Mouse (Mus musculus) forebrain, embryonic 12.5 days (tissue): Measurements from ENCODE around the gene Akirin1. TPM values are rescaled to one million over a fixed set of nuclear protein-coding genes. Genes with fewer than 3 reads are reported as not detected.
A peak's percentile ranks its signal among the peaks of the same experiment; 100 is the strongest.

Source experiments
- ATAC-seq: fragments of 200-750 bp; cut with Nextera tagmentation; 2 replicates; pipeline ENCODE4 v1.8.0; 2017; ENCODE audit warnings: moderate TSS enrichment; ENCODE audit not compliant: low FRiP score
- H3K27ac ChIP-seq: fragments of 300-500 bp; sonication (generic); 2 replicates; pipeline ENCODE4 v1.5.1; 2016; ENCODE audit warnings: mild to moderate bottlenecking
- H3K27me3 ChIP-seq: fragments of 300-500 bp; sonication (generic); 2 replicates; pipeline ENCODE4 v1.6.1; 2016; ENCODE audit warnings: mild to moderate bottlenecking
- H3K36me3 ChIP-seq: fragments of 300-500 bp; sonication (generic); replicated peaks from 2 replicates; pipeline ENCODE4 v1.6.1; 2016; ENCODE audit warnings: mild to moderate bottlenecking
- H3K4me1 ChIP-seq: fragments of 300-500 bp; sonication (generic); 2 replicates; pipeline ENCODE4 v1.6.1; 2016
- H3K4me2 ChIP-seq: fragments of 300-500 bp; sonication (generic); 2 replicates; pipeline ENCODE4 v1.6.1; 2016; ENCODE audit warnings: mild to moderate bottlenecking, moderate library complexity
- H3K4me3 ChIP-seq: fragments of 300-500 bp; sonication (generic); replicated peaks from 2 replicates; pipeline ENCODE4 v1.5.1; 2016; ENCODE audit warnings: mild to moderate bottlenecking
- H3K9ac ChIP-seq: fragments of 300-500 bp; sonication (generic); 2 replicates; pipeline ENCODE4 v1.6.1; 2016; ENCODE audit warnings: mild to moderate bottlenecking
- H3K9me3 ChIP-seq: fragments of 300-500 bp; sonication (generic); 2 replicates; pipeline ENCODE4 v1.6.1; 2016
- WGBS: fragments of 180-500 bp; shearing (Covaris S2); methylation state at CpG from one replicate; pipeline ENCODE4 v1.1.7; 2016; 5-methylcytosine and 5-hydroxymethylcytosine counted together
- polyA plus RNA-seq: library from polyadenylated mRNA; unstranded; fragments of >200 nt; fragmentation: Nextera tagmentation; extraction: Ambion mirVana; gene quantifications from 2 replicates; pipeline ENCODE4 v1.2.1, GENCODE M21; 2016

The Akirin1 gene
- polyA plus RNA-seq, 1 experiment from 2014 or later: 91.1 TPM

DNA sequence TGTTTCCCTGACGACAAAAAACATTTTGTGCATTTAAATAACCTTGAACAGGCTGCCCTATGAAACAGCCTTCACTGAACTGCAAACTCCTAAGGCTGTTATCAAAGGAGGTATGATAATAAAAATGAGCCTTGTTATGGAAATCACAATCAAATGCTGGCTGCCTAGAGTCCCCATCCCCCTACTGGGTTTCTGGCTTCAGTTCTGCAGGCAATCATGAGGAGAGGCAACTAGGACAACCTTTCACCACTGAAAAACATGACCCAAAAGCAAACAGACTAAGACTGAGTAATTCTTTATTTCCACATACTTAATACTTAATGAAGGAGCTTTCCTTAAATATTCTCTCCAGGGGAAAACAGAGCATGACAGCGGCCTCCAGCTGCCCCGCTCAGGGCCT is 37.7 kb downstream of the Akirin1 start:
- Histone ChIP-seq H3K4me3 (no peak overlapping the region), H3K4me2 (no peak overlapping the region), H3K4me1 (peaks cover 4% of the 10 kb centered on the region), H3K27me3 (no peaks in the 10 kb centered on the region), H3K9ac (no peak overlapping the region), H3K36me3 (peaks cover 24% of the 10 kb centered on the region), H3K9me3 (no peaks in the 10 kb centered on the region), H3K27ac (no peak overlapping the region)
- ATAC-seq: no peak
- 98% methylated on average over 3 of the region's 3 CpGs for WGBS

DNA sequence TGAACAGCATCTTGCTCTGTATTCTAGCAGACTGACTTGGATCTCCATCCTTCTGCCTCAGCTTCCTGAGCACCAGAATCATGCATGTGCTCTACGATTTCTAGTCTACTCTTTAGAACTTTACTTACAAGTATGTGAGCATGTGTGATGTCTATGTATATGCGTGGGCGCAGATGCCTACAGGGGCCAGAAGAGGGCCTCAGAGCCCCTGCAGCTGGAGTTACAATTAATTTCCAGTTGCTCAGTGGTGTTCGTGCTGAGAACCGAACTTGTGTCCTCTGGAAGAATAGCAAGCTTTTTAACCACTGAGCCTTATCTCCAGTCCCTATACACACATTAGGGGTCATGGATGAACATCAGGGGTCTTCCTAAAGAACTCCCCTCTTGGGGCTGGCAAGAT is 42.8 kb downstream of the Akirin1 start:
- Histone ChIP-seq H3K4me1 (no peaks in the 10 kb centered on the region), H3K27ac (no peak overlapping the region), H3K9ac (no peak overlapping the region), H3K4me2 (no peak overlapping the region), H3K27me3 (no peaks in the 10 kb centered on the region), H3K4me3 (no peak overlapping the region), H3K9me3 (no peaks in the 10 kb centered on the region), H3K36me3 (peaks cover 5% of the 10 kb centered on the region)
- WGBS: 95% methylated on average over 5 of the region's 5 CpGs
- no peak for ATAC-seq

DNA sequence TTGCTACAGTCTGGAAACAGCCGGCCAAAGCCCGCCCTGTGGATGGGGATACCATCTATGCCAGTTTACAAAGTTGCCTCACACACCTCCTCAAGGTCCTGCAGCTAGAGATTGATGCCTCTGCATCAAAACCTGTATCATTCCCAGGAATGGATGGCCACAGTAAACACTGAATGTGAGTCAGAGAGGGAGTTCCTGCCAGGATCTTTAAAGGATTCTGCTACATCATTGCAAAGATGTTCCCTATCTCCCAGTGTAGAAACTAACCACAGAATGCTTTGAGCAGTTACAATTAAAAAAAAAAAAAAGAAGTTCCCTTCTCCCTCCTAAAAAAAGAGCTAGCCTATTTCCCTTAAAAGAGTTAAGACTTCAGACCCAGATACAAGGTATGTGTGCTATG is 44.8 kb downstream of the Akirin1 start:
- 85% methylated on average over 2 of the region's 2 CpGs for WGBS
- Histone ChIP-seq H3K36me3 (no peaks in the 10 kb centered on the region), H3K27ac (no peak overlapping the region), H3K4me1 (no peaks in the 10 kb centered on the region), H3K4me2 (no peak overlapping the region), H3K27me3 (no peaks in the 10 kb centered on the region), H3K4me3 (no peak overlapping the region), H3K9me3 (no peaks in the 10 kb centered on the region), H3K9ac (no peak overlapping the region)
- ATAC-seq: no peak

DNA sequence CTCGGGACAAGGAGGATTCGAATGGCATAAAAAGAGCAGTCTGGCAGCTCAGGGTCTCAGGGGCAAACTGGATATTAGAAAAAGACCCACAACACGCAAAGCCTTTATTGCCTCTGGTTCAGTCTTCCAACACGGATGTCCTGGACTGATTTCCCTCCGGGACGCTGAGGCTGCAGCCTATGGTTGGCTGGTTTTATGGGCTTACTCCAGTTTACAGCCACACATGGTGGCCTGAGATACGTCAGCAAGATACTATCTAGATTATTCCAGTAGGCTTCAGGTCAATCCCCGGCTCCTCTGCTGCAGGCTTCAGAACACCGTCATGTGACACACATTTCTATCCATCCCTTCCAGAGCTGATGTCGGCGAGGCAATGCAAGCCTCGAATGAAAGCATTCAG is 56.8 kb downstream of the Akirin1 start:
- no peaks in the 10 kb centered on the region for H3K9me3 ChIP-seq
- H3K4me2 ChIP-seq: no peak overlapping the region
- no peaks in the 10 kb centered on the region for H3K27me3 ChIP-seq
- H3K27ac ChIP-seq: no peak overlapping the region
- no peaks in the 10 kb centered on the region for H3K36me3 ChIP-seq
- no peaks in the 10 kb centered on the region for H3K4me1 ChIP-seq
- 90% methylated on average over 12 of the region's 12 CpGs for WGBS
- H3K4me3 ChIP-seq: no peak overlapping the region
- H3K9ac ChIP-seq: no peak overlapping the region
- no peak for ATAC-seq

DNA sequence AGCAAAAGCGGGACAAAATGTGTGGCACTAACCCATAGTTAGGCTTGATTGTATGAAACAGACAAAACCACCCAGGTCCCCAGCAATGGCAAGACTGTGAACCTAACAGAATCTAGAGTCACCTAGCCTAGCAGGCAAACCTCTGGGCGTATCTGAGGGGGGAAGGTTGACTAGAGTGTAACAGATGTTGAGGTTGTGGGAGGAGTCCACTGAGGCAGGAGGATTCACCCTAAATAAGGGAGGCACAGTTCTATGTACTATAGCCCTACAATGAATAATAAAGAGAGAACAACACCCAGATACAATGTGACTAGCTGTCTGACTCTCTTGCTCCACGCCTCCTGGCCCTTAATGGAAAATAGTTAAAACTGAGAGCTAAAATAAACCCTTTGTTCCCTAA is 58.1 kb downstream of the Akirin1 start:
- H3K9ac ChIP-seq: no peak overlapping the region
- no peak overlapping the region for H3K4me2 ChIP-seq
- 80% methylated on average over 3 of the region's 3 CpGs for WGBS
- H3K27ac ChIP-seq: no peak overlapping the region
- no peaks in the 10 kb centered on the region for H3K9me3 ChIP-seq
- no peaks in the 10 kb centered on the region for H3K27me3 ChIP-seq
- H3K4me3 ChIP-seq: no peak overlapping the region
- ATAC-seq: no peak
- H3K36me3 ChIP-seq: no peaks in the 10 kb centered on the region
- H3K4me1 ChIP-seq: no peaks in the 10 kb centered on the region

DNA sequence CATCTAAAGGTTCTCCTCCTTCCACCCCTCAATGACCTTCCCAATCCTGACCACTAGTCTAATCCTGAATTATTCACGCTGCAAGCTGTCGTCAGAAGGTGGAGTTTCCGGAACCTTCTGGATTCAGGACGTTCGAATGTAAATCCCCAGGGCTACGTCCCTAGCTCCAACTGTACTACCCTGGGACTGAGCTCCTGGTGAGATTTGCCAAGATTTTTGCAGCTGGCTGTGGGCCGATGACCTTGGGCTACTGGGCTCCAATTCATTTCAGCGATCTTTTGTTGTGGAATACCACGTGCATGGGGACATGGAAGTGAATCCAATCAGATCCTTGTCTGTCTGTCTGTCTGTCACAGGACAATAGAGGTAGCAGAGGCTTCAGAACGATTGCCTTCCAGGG is 59.8 kb downstream of the Akirin1 start:
- no peak overlapping the region for H3K4me2 ChIP-seq
- peaks cover 7% of the 10 kb centered on the region for H3K27me3 ChIP-seq
- no peak overlapping the region for H3K27ac ChIP-seq
- H3K9me3 ChIP-seq: no peaks in the 10 kb centered on the region
- no peaks in the 10 kb centered on the region for H3K36me3 ChIP-seq
- no peak overlapping the region for H3K4me3 ChIP-seq
- H3K9ac ChIP-seq: no peak overlapping the region
- no peak for ATAC-seq
- 87% methylated on average over 10 of the region's 10 CpGs for WGBS
- H3K4me1 ChIP-seq: peaks cover 12% of the 10 kb centered on the region

DNA sequence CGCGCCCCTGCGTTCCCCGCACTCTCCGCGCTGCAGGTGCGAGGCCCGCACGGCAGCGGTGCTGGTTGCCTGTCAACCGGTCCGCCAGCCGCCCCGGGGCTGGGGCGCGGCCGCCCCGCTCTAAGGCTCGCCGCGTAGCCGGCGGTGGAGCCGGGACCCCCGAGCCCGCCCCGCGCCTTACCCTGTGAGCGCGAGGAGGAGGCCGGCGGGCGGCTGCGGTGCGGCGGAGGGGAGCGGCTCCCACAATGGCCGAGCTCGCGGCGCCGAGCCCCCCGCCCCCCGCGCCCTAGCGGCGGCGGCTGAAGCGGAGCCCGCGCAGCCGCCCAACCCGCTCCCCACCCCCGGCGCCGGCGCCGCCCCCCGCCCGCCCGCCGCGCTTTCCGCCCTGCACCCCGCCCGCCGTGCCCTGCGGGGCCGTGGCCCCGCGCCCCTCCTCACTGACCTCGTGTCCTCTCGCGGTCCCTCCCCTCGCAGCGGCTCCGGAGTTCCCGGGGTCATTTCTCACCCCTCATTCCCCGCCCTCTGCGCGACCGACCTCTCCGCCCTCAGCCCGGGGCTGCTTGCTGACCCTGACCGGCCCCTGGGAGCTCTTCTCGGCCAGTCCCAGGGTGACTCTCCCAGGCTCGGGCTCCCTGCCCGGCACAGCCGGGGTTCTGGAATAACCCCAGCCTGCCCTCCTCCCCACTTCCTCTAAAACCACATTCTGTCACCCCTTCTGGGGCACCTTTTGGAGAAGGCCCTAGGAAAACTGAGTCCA is 62.9 kb downstream of the Akirin1 start:
- Histone ChIP-seq H3K4me1 (peaks cover 17% of the 10 kb centered on the region), H3K9me3 (no peaks in the 10 kb centered on the region), H3K27ac (peak overlapping the region; percentile 82), H3K27me3 (peaks cover 11% of the 10 kb centered on the region), H3K9ac (peak overlapping the region; percentile 90), H3K4me2 (peak overlapping the region; percentile 99), H3K36me3 (peaks cover 4% of the 10 kb centered on the region; the same call in 1 of the 2 replicates), H3K4me3 (peak overlapping the region; percentile 83)
- under 1% methylated on average over 68 of the region's 89 CpGs for WGBS
- peak; percentile 70 for ATAC-seq

DNA sequence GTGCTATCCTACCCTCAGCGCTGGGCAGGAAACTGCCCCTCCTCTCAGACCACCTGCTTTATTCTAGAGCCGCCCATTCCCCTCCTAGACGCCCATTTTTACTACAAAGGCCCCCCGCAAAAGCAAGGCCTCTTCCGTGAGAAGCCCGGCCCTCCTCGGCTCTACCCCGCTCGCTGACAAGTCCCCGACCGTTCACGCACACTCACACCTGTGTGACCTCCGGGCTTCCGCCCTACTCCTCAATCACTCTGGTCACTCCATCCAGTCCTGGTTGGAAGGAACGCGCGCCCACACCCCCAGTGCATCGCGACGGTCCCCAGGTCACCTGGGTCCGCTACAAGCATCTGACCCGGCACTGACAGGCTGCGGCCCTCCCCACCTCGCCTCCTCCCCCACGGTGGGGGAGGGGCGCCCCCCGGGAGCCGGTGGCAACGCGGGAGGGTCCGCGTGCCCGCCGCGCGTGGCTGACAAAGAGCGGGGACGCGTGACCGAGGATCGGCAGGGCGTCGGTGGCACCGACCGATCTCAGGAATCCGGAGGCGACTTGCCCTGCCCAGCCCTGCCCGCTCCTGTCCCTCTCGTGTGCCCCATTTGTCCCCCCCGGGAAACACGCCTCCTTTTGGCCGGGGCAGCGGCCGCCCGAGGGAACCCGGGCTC is 63.6 kb downstream of the Akirin1 start:
- peak overlapping the region; percentile 82 for H3K27ac ChIP-seq
- peak overlapping the region; percentile 99 for H3K4me2 ChIP-seq
- ATAC-seq: peak; percentile 68
- peak overlapping the region; percentile 83 for H3K4me3 ChIP-seq
- H3K9me3 ChIP-seq: no peaks in the 10 kb centered on the region
- peaks cover 11% of the 10 kb centered on the region for H3K27me3 ChIP-seq
- peak overlapping the region; percentile 90 for H3K9ac ChIP-seq
- H3K4me1 ChIP-seq: peaks cover 17% of the 10 kb centered on the region
- under 1% methylated on average over 55 of the region's 56 CpGs for WGBS
- H3K36me3 ChIP-seq: peaks cover 4% of the 10 kb centered on the region; the same call in 1 of the 2 replicates

DNA sequence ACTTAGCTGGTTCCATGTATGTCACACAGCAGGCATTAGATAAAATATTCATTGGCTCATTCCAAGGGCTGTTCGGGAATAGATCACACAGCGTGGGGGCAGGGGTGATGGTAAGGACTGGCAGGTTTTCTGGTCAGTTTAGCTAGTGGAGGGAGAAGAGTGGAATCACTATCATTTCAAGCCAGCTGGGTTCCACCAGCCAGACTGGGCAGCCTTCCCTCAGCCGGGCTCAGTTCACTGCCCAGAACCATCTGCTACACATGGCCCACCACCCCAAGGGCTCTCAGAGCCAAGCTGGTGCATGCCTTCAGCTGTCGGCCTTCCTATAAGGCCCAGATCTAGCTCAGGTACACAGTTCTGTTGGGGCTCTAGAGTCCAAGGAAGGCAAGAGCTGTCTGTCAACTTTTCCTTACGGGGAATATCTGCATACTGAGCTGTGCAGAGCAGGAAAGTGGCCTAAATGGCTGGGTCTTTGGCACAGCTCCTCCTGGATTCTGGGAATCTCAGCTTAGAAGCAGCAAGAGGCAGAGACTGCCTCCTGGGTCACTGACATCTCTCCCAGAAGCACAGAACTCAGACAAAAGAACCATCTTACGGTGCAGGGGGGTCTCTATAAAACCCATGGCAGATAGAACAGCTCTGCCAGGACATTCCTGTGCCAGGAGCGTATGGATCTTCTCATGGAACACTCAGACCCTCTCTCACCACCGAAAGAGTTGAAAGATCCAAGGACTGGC is 64.5 kb downstream of the Akirin1 start:
- 61% methylated on average over 8 of the region's 8 CpGs for WGBS
- peaks cover 11% of the 10 kb centered on the region for H3K27me3 ChIP-seq
- H3K4me1 ChIP-seq: peaks cover 17% of the 10 kb centered on the region
- H3K36me3 ChIP-seq: peaks cover 4% of the 10 kb centered on the region; the same call in 1 of the 2 replicates
- H3K9ac ChIP-seq: peak overlapping the region; percentile 90
- no peaks in the 10 kb centered on the region for H3K9me3 ChIP-seq
- peak overlapping the region; percentile 83 for H3K4me3 ChIP-seq
- H3K4me2 ChIP-seq: peak overlapping the region; percentile 99
- no peak for ATAC-seq
- H3K27ac ChIP-seq: 0 out of 2 replicates have a peak overlapping the region, but pooled peaks have one; percentile 82

DNA sequence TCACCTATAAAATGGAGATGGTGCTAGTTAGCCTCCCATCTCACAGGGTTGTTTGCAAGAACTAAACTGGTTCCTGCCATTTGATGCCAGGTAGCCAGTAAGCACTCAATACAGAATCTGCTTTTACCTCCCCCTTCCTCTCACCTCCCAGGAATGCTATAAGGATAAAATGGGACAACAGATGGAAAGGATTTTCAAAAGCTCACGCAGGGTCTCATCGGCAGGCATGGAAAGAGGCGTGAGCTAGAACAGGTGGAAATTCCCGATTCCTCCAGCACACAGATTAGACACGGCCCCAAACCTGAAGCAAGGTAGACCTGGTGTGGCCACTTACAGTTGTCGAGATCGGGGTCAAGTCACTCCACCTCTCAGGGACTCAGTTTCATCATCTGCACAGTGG is 65.1 kb downstream of the Akirin1 start:
- 80% methylated on average over 7 of the region's 7 CpGs for WGBS
- no peaks in the 10 kb centered on the region for H3K9me3 ChIP-seq
- H3K4me1 ChIP-seq: peaks cover 17% of the 10 kb centered on the region
- H3K9ac ChIP-seq: no peak overlapping the region
- H3K36me3 ChIP-seq: peaks cover 4% of the 10 kb centered on the region
- H3K27ac ChIP-seq: no peak overlapping the region
- peak overlapping the region; percentile 83 for H3K4me3 ChIP-seq
- ATAC-seq: no peak
- peak overlapping the region; percentile 99 for H3K4me2 ChIP-seq
- H3K27me3 ChIP-seq: peaks cover 11% of the 10 kb centered on the region
